29 mouse cellular contexts compared by ENCODE assay signal in genomic region chr16:65404816-65405215, GRCm38 (mm10).
"Had no signal": no experiment of that assay in that cellular context is flagged by ENCODE, and none has a peak within 500 bp of the region (broad histone marks: within the 10 kb centered on the region; RNA-seq: fewer than 3 reads in every experiment).

No protein-coding gene starts in this region.

- H3K27ac ChIP-seq: heart, adult 2 months; heart, embryonic 13.5 days; heart, embryonic 15.5 days; hindbrain, embryonic 13.5 days; hindbrain, embryonic 15.5 days; hindbrain, postnatal 0 days; kidney, embryonic 15.5 days; kidney, postnatal 0 days; left cerebral cortex, adult 2 months; limb, embryonic 10.5 days; limb, embryonic 12.5 days; liver, embryonic 13.5 days; liver, embryonic 15.5 days had no signal

- ATAC-seq: hindbrain, postnatal 0 days; intestine, embryonic 16.5 days had no signal

- H3K27me3 ChIP-seq: heart, embryonic 13.5 days; heart, embryonic 15.5 days; hindbrain, embryonic 13.5 days; hindbrain, embryonic 15.5 days; kidney, embryonic 15.5 days; limb, embryonic 12.5 days; liver, embryonic 13.5 days; liver, embryonic 15.5 days had no signal

- H3K4me1 ChIP-seq: heart, embryonic 13.5 days; heart, embryonic 15.5 days; hindbrain, embryonic 13.5 days; hindbrain, embryonic 15.5 days; kidney, embryonic 15.5 days; limb, embryonic 10.5 days; limb, embryonic 12.5 days; liver, embryonic 13.5 days; liver, embryonic 15.5 days had no signal

- DNase-seq: gastrocnemius, postnatal 14 days; gastrocnemius, postnatal 36 days; heart, adult 11 months; heart, adult 2 months; heart, postnatal 14 days; heart, postnatal 36 days; kidney, adult 11 months; kidney, adult 2 months; kidney, adult 9 months; kidney, postnatal 14 days; kidney, postnatal 36 days; layer of hippocampus, adult 9-11 months; layer of hippocampus, postnatal 36 days; liver; liver, embryonic 13.5 days had no signal

- H3K4me3 ChIP-seq: heart, adult 2 months; heart, embryonic 13.5 days; heart, embryonic 15.5 days; hindbrain, embryonic 13.5 days; hindbrain, embryonic 15.5 days; kidney, embryonic 15.5 days; left cerebral cortex, adult 2 months; limb, embryonic 10.5 days; limb, embryonic 12.5 days; liver, embryonic 13.5 days; liver, embryonic 15.5 days had no signal

- H3K4me2 ChIP-seq: heart, embryonic 11.5 days; heart, embryonic 13.5 days; heart, embryonic 15.5 days; hindbrain, embryonic 13.5 days; hindbrain, embryonic 15.5 days; kidney, embryonic 15.5 days; limb, embryonic 12.5 days; liver, embryonic 11.5 days; liver, embryonic 13.5 days; liver, embryonic 15.5 days had no signal

- H3K9ac ChIP-seq: heart, embryonic 13.5 days; heart, embryonic 15.5 days; hindbrain, embryonic 13.5 days; hindbrain, embryonic 15.5 days; kidney, embryonic 15.5 days; limb, embryonic 12.5 days; liver, embryonic 13.5 days; liver, embryonic 15.5 days had no signal

- H3K36me3 ChIP-seq: heart, embryonic 13.5 days; heart, embryonic 15.5 days; hindbrain, embryonic 13.5 days; hindbrain, embryonic 15.5 days; kidney, embryonic 15.5 days; limb, embryonic 10.5 days; limb, embryonic 12.5 days; liver, embryonic 13.5 days; liver, embryonic 15.5 days had no signal

- H3K9me3 ChIP-seq: heart, embryonic 13.5 days; heart, embryonic 15.5 days; hindbrain, embryonic 13.5 days; hindbrain, embryonic 15.5 days; kidney, embryonic 15.5 days; limb, embryonic 10.5 days; limb, embryonic 12.5 days; liver, embryonic 13.5 days; liver, embryonic 15.5 days had no signal
